Mouse (Mus musculus) E14TG2a.4 (cell line): ENCODE measurements around the gene Lbhd2.

Experiments
- CTCF ChIP-seq: conservative IDR thresholded peaks from 2 replicates; pipeline ENCODE4 v1.5.1; 2014; ENCODE audit warnings: low read length
- NANOG ChIP-seq: IDR thresholded peaks from 2 replicates; pipeline ENCODE4 v1.6.1; 2014; ENCODE audit warnings: borderline replicate concordance, low read length, mixed read lengths
- POU5F1 ChIP-seq: IDR thresholded peaks from 2 replicates; pipeline ENCODE4 v1.6.1; 2014; ENCODE audit warnings: low read length, borderline replicate concordance

DNA sequence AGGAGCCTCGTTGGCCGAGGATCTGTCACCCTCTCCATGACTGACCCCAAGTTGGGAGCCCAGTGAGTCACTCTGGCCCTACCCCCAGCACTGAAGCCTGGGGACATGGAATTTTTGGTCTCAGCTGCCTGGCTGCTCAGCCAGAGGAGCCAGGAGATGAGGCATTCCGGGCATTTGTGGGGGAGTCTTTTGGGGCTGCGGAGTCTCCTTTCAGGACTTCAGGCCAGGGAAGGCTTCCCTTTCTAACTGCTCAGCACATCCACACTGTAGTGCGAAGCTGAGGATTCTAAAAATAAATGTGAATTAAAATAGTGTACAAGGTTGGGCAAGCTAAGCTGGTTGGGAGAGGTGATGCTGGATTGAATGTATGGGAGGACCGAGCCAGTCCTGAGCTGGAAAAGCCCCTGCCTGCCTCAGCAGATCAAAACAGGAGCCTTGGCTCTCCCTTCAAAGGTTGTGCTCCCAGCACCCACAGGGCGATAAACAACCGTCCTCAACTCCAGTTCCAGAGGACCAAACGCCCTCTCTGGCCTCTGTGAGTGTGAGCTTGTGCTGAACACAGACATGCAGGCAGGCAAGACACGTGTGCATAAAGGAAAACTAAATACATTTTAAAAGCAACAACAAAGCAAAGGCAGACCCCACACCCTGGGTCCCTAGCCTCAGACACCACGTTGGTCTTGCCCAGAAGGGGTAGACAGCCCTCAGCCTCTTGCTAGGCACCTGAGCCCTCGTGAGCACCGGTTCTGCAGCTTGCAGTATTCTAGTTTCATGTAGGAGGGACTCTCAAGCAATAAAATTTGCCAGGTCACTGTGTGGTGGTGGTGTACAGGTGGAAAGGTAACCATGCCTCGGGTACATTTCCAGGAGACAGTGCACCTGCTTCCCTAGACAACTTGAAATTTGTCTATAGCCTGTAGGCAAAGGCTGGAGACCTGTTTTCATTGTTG, 24.5 kb downstream of the Lbhd2 start:
- TF ChIP-seq CTCF, result no peak
- TF ChIP-seq POU5F1, result no peak
- no peak for TF ChIP-seq NANOG
